Comparison of ENCODE assay signal across 7 mouse cellular contexts in the genomic region with DNA sequence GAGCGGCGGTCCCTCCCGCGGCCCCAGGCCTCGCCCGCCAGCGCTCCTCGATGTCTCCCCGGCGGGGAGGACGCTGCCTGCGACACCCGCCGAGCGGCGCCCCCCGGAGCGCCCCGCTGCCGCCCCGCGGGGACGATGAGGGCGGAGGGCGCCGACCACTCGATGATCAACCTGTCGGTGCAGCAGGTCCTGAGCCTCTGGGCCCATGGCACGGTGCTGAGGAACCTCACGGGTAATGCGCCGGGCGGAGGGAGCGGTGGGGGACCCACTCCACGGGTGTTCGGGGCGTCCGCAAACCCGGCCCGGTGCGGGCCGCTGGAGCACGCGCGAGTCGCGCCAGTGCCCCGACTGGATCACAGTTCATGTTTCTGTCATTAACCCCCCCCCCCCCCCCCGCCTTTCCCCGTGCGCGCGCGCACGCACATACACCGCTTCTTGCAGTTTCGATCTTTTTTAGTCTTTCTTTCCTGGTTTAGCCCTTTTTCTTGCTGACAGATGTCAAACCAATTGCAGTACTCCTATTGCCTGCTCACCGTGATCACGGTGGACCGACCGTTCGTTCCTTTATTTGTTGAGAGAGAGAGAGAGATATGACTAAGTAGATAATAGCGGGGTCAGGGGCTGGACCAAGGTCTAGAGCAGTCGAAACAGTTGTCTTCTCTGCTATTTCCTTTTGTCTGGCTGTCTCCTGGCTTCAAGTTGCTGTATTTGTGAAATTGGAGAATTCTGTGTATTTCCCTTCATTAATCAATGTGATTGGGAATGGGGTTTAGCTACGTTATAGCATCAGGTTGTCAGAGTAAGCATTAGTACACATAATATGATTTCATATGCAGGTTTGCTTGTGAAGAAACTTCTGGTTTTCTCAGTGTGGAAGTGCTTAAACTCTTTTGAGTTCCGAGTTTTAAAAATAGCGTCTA. TPM values are rescaled to one million over a fixed set of nuclear protein-coding genes. Genes with fewer than 3 reads are reported as not detected.
DNase-seq lines count a peak whose midpoint lies in the region; ATAC-seq and TF ChIP-seq lines count a peak whose summit lies in the region.

No protein-coding gene starts in this region.

- no peaks in the 10 kb centered on the region for H3K9me3 ChIP-seq in forebrain, postnatal 0 days (ENCODE audit: low read length)
- no peaks in the 10 kb centered on the region for H3K9me3 ChIP-seq in hindbrain, embryonic 11.5 days (ENCODE audit: control insufficient read depth, low read length)
- no peaks in the 10 kb centered on the region for H3K9me3 ChIP-seq in midbrain, embryonic 10.5 days (replicated peaks)

- H3K27me3 ChIP-seq in forebrain, postnatal 0 days (ENCODE audit: insufficient read depth, low read length), result no peaks in the 10 kb centered on the region
- no peaks in the 10 kb centered on the region for H3K27me3 ChIP-seq in hindbrain, embryonic 11.5 days (ENCODE audit: control insufficient read depth, insufficient read depth, low read length)
- H3K27me3 ChIP-seq in midbrain, embryonic 10.5 days (ENCODE audit: low read depth, poor library complexity, severe bottlenecking), result peaks cover 13% of the 10 kb centered on the region
- no peaks in the 10 kb centered on the region for H3K27me3 ChIP-seq in small intestine, adult 2 months (ENCODE audit: control insufficient read depth, insufficient read depth, low read length)

- TF ChIP-seq POLR2A in small intestine, adult 2 months (IDR thresholded peaks at IDR 0.05; ENCODE audit: low read depth, low read length), result no peak

- peaks cover 20% of the 10 kb centered on the region for H3K4me1 ChIP-seq in forebrain, postnatal 0 days (ENCODE audit: insufficient read depth)
- H3K4me1 ChIP-seq in hindbrain, embryonic 11.5 days (replicated peaks; ENCODE audit: control insufficient read depth, insufficient read depth, low read length), result no peaks in the 10 kb centered on the region
- H3K4me1 ChIP-seq in midbrain, embryonic 10.5 days, result peaks cover 27% of the 10 kb centered on the region
- no peaks in the 10 kb centered on the region for H3K4me1 ChIP-seq in small intestine, adult 2 months (ENCODE audit: control insufficient read depth, insufficient read depth, insufficient read length, low read length)

- no peak for TF ChIP-seq CTCF in forebrain, postnatal 0 days (IDR thresholded peaks at IDR 0.05; ENCODE audit: low read depth)
- TF ChIP-seq CTCF in left cerebral cortex, adult 2 months (IDR thresholded peaks at IDR 0.05), result no peak
- TF ChIP-seq CTCF in small intestine, adult 2 months (IDR thresholded peaks at IDR 0.05; ENCODE audit: extremely low read depth, insufficient read length, insufficient replicate concordance, low read depth, low read length), result no peak

- ATAC-seq in forebrain, postnatal 0 days, result peak; percentile 23
- ATAC-seq in hindbrain, embryonic 11.5 days (ENCODE audit: low FRiP score), result peak; percentile 62

- peak overlapping the region; percentile 81 for H3K4me2 ChIP-seq in forebrain, postnatal 0 days (ENCODE audit: low read depth)
- peak overlapping the region; percentile 74 for H3K4me2 ChIP-seq in hindbrain, embryonic 11.5 days (replicated peaks; ENCODE audit: low read depth, low read length)

- H3K36me3 ChIP-seq in forebrain, postnatal 0 days (ENCODE audit: insufficient read depth), result no peaks in the 10 kb centered on the region
- H3K36me3 ChIP-seq in hindbrain, embryonic 11.5 days (ENCODE audit: control insufficient read depth, insufficient read depth, low read length), result no peaks in the 10 kb centered on the region
- no peaks in the 10 kb centered on the region for H3K36me3 ChIP-seq in midbrain, embryonic 10.5 days
- H3K36me3 ChIP-seq in small intestine, adult 2 months (ENCODE audit: control insufficient read depth, insufficient read depth, low read length), result no peaks in the 10 kb centered on the region

- WGBS in forebrain, postnatal 0 days, result 2% methylated on average over 58 of the region's 67 CpGs
- 4% methylated on average over 40 of the region's 67 CpGs for WGBS in hindbrain, embryonic 11.5 days
- 3% methylated on average over 63 of the region's 67 CpGs for WGBS in midbrain, embryonic 10.5 days
- WGBS in small intestine, adult 2 months, result 1% methylated on average over 67 of the region's 67 CpGs

- intact Hi-C loops in left cerebral cortex, adult 2 months (cut with DNase I), result no loop called here

- H3K4me3 ChIP-seq in forebrain, postnatal 0 days (ENCODE audit: low read depth, low read length), result peak overlapping the region; percentile 99
- H3K4me3 ChIP-seq in hindbrain, embryonic 11.5 days (ENCODE audit: low read depth, low read length), result peak overlapping the region; percentile 96
- peak overlapping the region; percentile 95 for H3K4me3 ChIP-seq in left cerebral cortex, adult 2 months
- peak overlapping the region; percentile 82 for H3K4me3 ChIP-seq in midbrain, embryonic 10.5 days
- peak overlapping the region; percentile 99 for H3K4me3 ChIP-seq in small intestine, adult 2 months (ENCODE audit: low read depth, low read length)

- H3K9ac ChIP-seq in forebrain, postnatal 0 days, result peak overlapping the region; percentile 97
- H3K9ac ChIP-seq in hindbrain, embryonic 11.5 days (ENCODE audit: low read depth, low read length), result peak overlapping the region; percentile 92

- peak overlapping the region; percentile 92 for H3K27ac ChIP-seq in forebrain, postnatal 0 days (ENCODE audit: low read depth, low read length)
- H3K27ac ChIP-seq in hindbrain, embryonic 11.5 days (ENCODE audit: low read depth, low read length), result peak overlapping the region; percentile 93
- peak overlapping the region; percentile 96 for H3K27ac ChIP-seq in left cerebral cortex, adult 2 months
- H3K27ac ChIP-seq in midbrain, embryonic 10.5 days (replicated peaks), result peak overlapping the region; percentile 95
- H3K27ac ChIP-seq in small intestine, adult 2 months (ENCODE audit: insufficient read depth, low read depth, low read length), result peak overlapping the region; percentile 91

- peak; percentile 33 for DNase-seq in R1 (ENCODE audit: low read depth, low spot score)
- peak; percentile 62 to 77 for DNase-seq in cerebellum, adult 18-20 months
- peak; percentile 63 for DNase-seq in forebrain, postnatal 0 days
- DNase-seq in hindbrain, embryonic 11.5 days (ENCODE audit: low spot score), result peak; percentile 59
- DNase-seq in left cerebral cortex, adult 2 months (ENCODE audit: extremely low spot score in 1 of 2, low spot score in 2 of 2), result peak; percentile 53 to 63
- peak; percentile 58 for DNase-seq in midbrain, embryonic 10.5 days (ENCODE audit: low spot score)

RNA-seq across cellular contexts. Expression of a gene that starts 0.6 kb away (rescaled TPM):
- 32.9 and 35.6 TPM in 2 replicates for total RNA-seq in forebrain, postnatal 0 days (2014; rRNA removed)
- 19.2 and 33.7 TPM in 2 replicates for polyA plus RNA-seq in forebrain, postnatal 0 days (2015; fragmentation: Nextera tagmentation; extraction: Ambion mirVana)
- 22.3 and 25.0 TPM in 2 replicates for polyA plus RNA-seq in hindbrain, embryonic 11.5 days (2014; fragmentation: Nextera tagmentation; extraction: Ambion mirVana)
- 10 to 100 TPM; 92.6 to 93.1 TPM for total RNA-seq in left cerebral cortex, adult 2 months (2021)
- polyA plus RNA-seq in midbrain, embryonic 10.5 days (2016; fragmentation: Nextera tagmentation; extraction: Ambion mirVana), result 13.4 and 19.5 TPM in 2 replicates
- polyA plus RNA-seq in small intestine, adult 2 months (2012; rRNA removed), result 1.7 and 5.3 TPM in 2 replicates

Comparison
In these comparisons a context has a peak if more than half of its experiments do, and no peak if none do; other contexts are left out.
1. Peak in every context shown above with its lines: DNase-seq, ATAC-seq, H3K4me3 ChIP-seq and H3K27ac ChIP-seq.